Mouse (Mus musculus) intestine, embryonic 14.5 days (tissue): ENCODE data around the gene Gsk3b. TPM values are rescaled to one million over a fixed set of nuclear protein-coding genes. Genes with fewer than 3 reads are reported as not detected.
"Not testable (repeated sequence)": the region's sequence is repeated elsewhere in the genome, so short reads cannot be mapped to it uniquely, and the experiment has no call there.

ENCODE experiments used
- ATAC-seq: fragments of 200-750 bp; cut with Nextera tagmentation; replicated peaks from 2 replicates; pipeline ENCODE4 v1.8.0; 2017; ENCODE audit warnings: low read depth, moderate number of reproducible peaks, moderate TSS enrichment, moderate library complexity; ENCODE audit not compliant: low FRiP score, low TSS enrichment
- DNase-seq: peaks from one replicate; pipeline ENCODE4 v3.0.0-alpha.2; 2018; ENCODE audit warnings: low spot score
- H3K27ac ChIP-seq: fragments of 300-500 bp; sonication (generic); 2 replicates; pipeline ENCODE4 v1.5.1; 2014; ENCODE audit warnings: low read depth, mild to moderate bottlenecking, control low read depth
- H3K27me3 ChIP-seq: fragments of 300-500 bp; sonication (generic); replicated peaks from 2 replicates; pipeline ENCODE4 v1.6.1; 2014; ENCODE audit warnings: low read length, control low read depth; ENCODE audit not compliant: control insufficient read depth, insufficient read depth
- H3K36me3 ChIP-seq: fragments of 300-500 bp; sonication (generic); 2 replicates; pipeline ENCODE4 v1.6.1; 2014; ENCODE audit warnings: low read length, control low read depth; ENCODE audit not compliant: control insufficient read depth, insufficient read depth
- H3K4me1 ChIP-seq: fragments of 300-500 bp; sonication (generic); replicated peaks from 2 replicates; pipeline ENCODE4 v1.6.1; 2014; ENCODE audit warnings: low read length, control low read depth, mixed read lengths; ENCODE audit not compliant: control insufficient read depth, insufficient read depth
- H3K4me2 ChIP-seq: fragments of 300-500 bp; sonication (generic); 2 replicates; pipeline ENCODE4 v1.6.1; 2014; ENCODE audit warnings: low read length
- H3K4me3 ChIP-seq: fragments of 300-500 bp; sonication (generic); 2 replicates; pipeline ENCODE4 v1.5.1; 2014; ENCODE audit warnings: low read depth, low read length, control low read depth, mixed read lengths
- H3K9ac ChIP-seq: fragments of 300-500 bp; sonication (generic); 2 replicates; pipeline ENCODE4 v1.6.1; 2014; ENCODE audit warnings: mild to moderate bottlenecking, low read length
- H3K9me3 ChIP-seq: fragments of 300-500 bp; sonication (generic); 2 replicates; pipeline ENCODE4 v1.6.1; 2016; ENCODE audit warnings: low read length, control low read depth; ENCODE audit not compliant: control insufficient read depth
- WGBS: fragments of 180-500 bp; shearing (Covaris S2); extraction: QIAGEN DNeasy Blood & Tissue Kit; methylation state at CpG from one replicate; pipeline ENCODE4 v1.1.7; 2014; 5-methylcytosine and 5-hydroxymethylcytosine counted together
- polyA plus RNA-seq: library from polyadenylated mRNA; unstranded; fragments of >200 nt; fragmentation: Nextera tagmentation; extraction: Ambion mirVana; gene quantifications from 2 replicates; pipeline ENCODE4 v1.2.1, GENCODE M21; 2014

Gsk3b gene
- 63.9 and 66.0 TPM in 2 replicates for polyA plus RNA-seq

- peak within 1 kb of the TSS; percentile 93 for H3K9ac ChIP-seq
- WGBS, result under 1% methylated on average over 67 of the region's 69 CpGs
- peak within 1 kb of the TSS; percentile 84 for H3K4me2 ChIP-seq
- no peaks in the 10 kb centered on the region for H3K36me3 ChIP-seq
- peak; percentile 95 for ATAC-seq
- H3K27me3 ChIP-seq, result no peaks in the 10 kb centered on the region
- H3K4me1 ChIP-seq, result peaks cover 9% of the 10 kb centered on the region; the same call in 1 of the 2 replicates
- H3K27ac ChIP-seq, result peak within 1 kb of the TSS; percentile 100
- no peaks in the 10 kb centered on the region for H3K9me3 ChIP-seq
- H3K4me3 ChIP-seq, result peak within 1 kb of the TSS; percentile 77
- DNase-seq, result peak; percentile 98
Measured at GRCm38 (mm10) chr16:38088629-38089446, at the start of gene Gsk3b. Gene Gsk3b (plus strand): TSS chr16:38089001.

GRCm38 (mm10) chr16:38042160-38042559 lies 46.6 kb upstream of the Gsk3b start:
- DNase-seq (no peak), ATAC-seq (no peak)
- H3K4me3 ChIP-seq, result no peak overlapping the region
- H3K27ac ChIP-seq, result no peak overlapping the region
- no peaks in the 10 kb centered on the region for H3K4me1 ChIP-seq
- H3K27me3 ChIP-seq, result no peaks in the 10 kb centered on the region
- H3K9me3 ChIP-seq, result no peaks in the 10 kb centered on the region
- 84% methylated on average over 1 of the region's 1 CpGs for WGBS
- no peaks in the 10 kb centered on the region for H3K36me3 ChIP-seq
- H3K4me2 ChIP-seq, result no peak overlapping the region
- no peak overlapping the region for H3K9ac ChIP-seq

- Histone ChIP-seq H3K4me1 (0 out of 2 replicates have a peak, but pooled peaks cover 3% of the 10 kb centered on the region), H3K9ac (no peak overlapping the region), H3K27me3 (no peaks in the 10 kb centered on the region), H3K4me2 (no peak overlapping the region), H3K27ac (no peak overlapping the region), H3K36me3 (no peaks in the 10 kb centered on the region), H3K4me3 (no peak overlapping the region), H3K9me3 (no peaks in the 10 kb centered on the region)
- WGBS, result 81% methylated on average over 5 of the region's 5 CpGs
- no peak for ATAC-seq
- no peak for DNase-seq
Measured at GRCm38 (mm10) chr16:38044551-38044950, 44.2 kb upstream of the Gsk3b start.

GRCm38 (mm10) chr16:38047781-38048558 lies 40.8 kb upstream of the Gsk3b start:
- Histone ChIP-seq H3K27me3 (no peaks in the 10 kb centered on the region), H3K4me1 (0 out of 2 replicates have a peak, but pooled peaks cover 3% of the 10 kb centered on the region), H3K4me2 (peak overlapping the region; percentile 33), H3K9me3 (no peaks in the 10 kb centered on the region), H3K27ac (no peak overlapping the region), H3K4me3 (no peak overlapping the region), H3K9ac (no peak overlapping the region), H3K36me3 (no peaks in the 10 kb centered on the region)
- no peak for ATAC-seq
- 35% methylated on average over 23 of the region's 23 CpGs for WGBS
- DNase-seq, result peak; percentile 58

GRCm38 (mm10) chr16:38057898-38058297 lies 30.9 kb upstream of the Gsk3b start:
- no peak for DNase-seq
- H3K9ac ChIP-seq, result no peak overlapping the region
- no peak overlapping the region for H3K4me3 ChIP-seq
- H3K27me3 ChIP-seq, result no peaks in the 10 kb centered on the region
- 87% methylated on average over 1 of the region's 1 CpGs for WGBS
- ATAC-seq, result no peak
- H3K4me2 ChIP-seq, result no peak overlapping the region
- no peaks in the 10 kb centered on the region for H3K9me3 ChIP-seq
- H3K4me1 ChIP-seq, result no peaks in the 10 kb centered on the region
- no peaks in the 10 kb centered on the region for H3K36me3 ChIP-seq
- no peak overlapping the region for H3K27ac ChIP-seq

GRCm38 (mm10) chr16:38058836-38059235 lies 30.0 kb upstream of the Gsk3b start:
- Histone ChIP-seq H3K9me3 (no peaks in the 10 kb centered on the region), H3K4me2 (no peak overlapping the region), H3K4me3 (no peak overlapping the region), H3K27me3 (no peaks in the 10 kb centered on the region), H3K9ac (no peak overlapping the region), H3K27ac (no peak overlapping the region), H3K4me1 (no peaks in the 10 kb centered on the region), H3K36me3 (no peaks in the 10 kb centered on the region)
- ATAC-seq (no peak), DNase-seq (no peak)
- 78% methylated on average over 3 of the region's 3 CpGs for WGBS

GRCm38 (mm10) chr16:38059631-38060030 lies 29.2 kb upstream of the Gsk3b start:
- no peaks in the 10 kb centered on the region for H3K4me1 ChIP-seq
- no peaks in the 10 kb centered on the region for H3K9me3 ChIP-seq
- DNase-seq (no peak), ATAC-seq (no peak)
- no peaks in the 10 kb centered on the region for H3K36me3 ChIP-seq
- H3K27ac ChIP-seq, result no peak overlapping the region
- no peak overlapping the region for H3K4me2 ChIP-seq
- H3K27me3 ChIP-seq, result no peaks in the 10 kb centered on the region
- no peak overlapping the region for H3K9ac ChIP-seq
- no peak overlapping the region for H3K4me3 ChIP-seq
- 87% methylated on average over 4 of the region's 4 CpGs for WGBS

GRCm38 (mm10) chr16:38073859-38074631 lies 14.8 kb upstream of the Gsk3b start:
- H3K4me1 ChIP-seq, H3K36me3 ChIP-seq, ATAC-seq, H3K9me3 ChIP-seq, H3K27me3 ChIP-seq, H3K27ac ChIP-seq, H3K4me2 ChIP-seq, H3K4me3 ChIP-seq, DNase-seq, H3K9ac ChIP-seq: not testable (repeated sequence)
- 97% methylated on average over 1 of the region's 5 CpGs for WGBS
